Mouse (Mus musculus) kidney, postnatal 0 days (tissue): ENCODE data around the gene Trpv4. TPM values are rescaled to one million over a fixed set of nuclear protein-coding genes. Genes with fewer than 3 reads are reported as not detected.

ENCODE experiments used
- ATAC-seq: fragments of 200-750 bp; cut with Nextera tagmentation; replicated peaks from 2 replicates; pipeline ENCODE4 v1.8.0; 2017; ENCODE audit warnings: low read depth, moderate number of reproducible peaks, moderate TSS enrichment, moderate library complexity; ENCODE audit not compliant: low FRiP score
- DNase-seq: peaks from one replicate; pipeline ENCODE4 v3.0.0-alpha.2; 2016; ENCODE audit warnings: low spot score
- H3K27ac ChIP-seq: fragments of 300-500 bp; sonication (generic); 2 replicates; pipeline ENCODE4 v1.5.1; 2014; ENCODE audit warnings: mild to moderate bottlenecking
- H3K27me3 ChIP-seq: fragments of 300-500 bp; sonication (generic); 2 replicates; pipeline ENCODE4 v1.6.1; 2014; ENCODE audit warnings: low read length, mixed read lengths; ENCODE audit not compliant: insufficient read depth
- H3K36me3 ChIP-seq: fragments of 300-500 bp; sonication (generic); 2 replicates; pipeline ENCODE4 v1.6.1; 2014; ENCODE audit warnings: low read length, mixed read lengths; ENCODE audit not compliant: insufficient read depth
- H3K4me1 ChIP-seq: fragments of 300-500 bp; sonication (generic); replicated peaks from 2 replicates; pipeline ENCODE4 v1.6.1; 2014; ENCODE audit warnings: antibody characterized with exemption, low read length, mixed read lengths; ENCODE audit not compliant: insufficient read depth
- H3K4me2 ChIP-seq: fragments of 300-500 bp; sonication (generic); 2 replicates; pipeline ENCODE4 v1.6.1; 2014; ENCODE audit warnings: mild to moderate bottlenecking, low read length, moderate library complexity, mixed read lengths
- H3K4me3 ChIP-seq: fragments of 300-500 bp; sonication (generic); replicated peaks from 2 replicates; pipeline ENCODE4 v1.5.1; 2014; ENCODE audit warnings: low read depth, low read length
- H3K9ac ChIP-seq: fragments of 300-500 bp; sonication (generic); 2 replicates; pipeline ENCODE4 v1.6.1; 2014; ENCODE audit warnings: low read depth, low read length
- H3K9me3 ChIP-seq: fragments of 300-500 bp; sonication (generic); replicated peaks from 2 replicates; pipeline ENCODE4 v1.6.1; 2016; ENCODE audit warnings: low read length, inconsistent platforms, mixed read lengths
- CTCF ChIP-seq: IDR thresholded peaks from 2 replicates; pipeline ENCODE4 v1.5.1; 2016; ENCODE audit warnings: antibody characterized with exemption, low read depth, mild to moderate bottlenecking, moderate library complexity
- WGBS: fragments of 180-500 bp; shearing (Covaris S2); extraction: QIAGEN DNeasy Blood & Tissue Kit; methylation state at CpG from one replicate; pipeline ENCODE4 v1.1.7; 2014; 5-methylcytosine and 5-hydroxymethylcytosine counted together
- polyA plus RNA-seq: library from polyadenylated mRNA; unstranded; fragments of >200 nt; fragmentation: Nextera tagmentation; extraction: Ambion mirVana; gene quantifications from 2 replicates; pipeline ENCODE4 v1.2.1, GENCODE M21; 2015

Gene Trpv4
- polyA plus RNA-seq, 1 experiment from 2014 or later: 31.3 TPM

DNA sequence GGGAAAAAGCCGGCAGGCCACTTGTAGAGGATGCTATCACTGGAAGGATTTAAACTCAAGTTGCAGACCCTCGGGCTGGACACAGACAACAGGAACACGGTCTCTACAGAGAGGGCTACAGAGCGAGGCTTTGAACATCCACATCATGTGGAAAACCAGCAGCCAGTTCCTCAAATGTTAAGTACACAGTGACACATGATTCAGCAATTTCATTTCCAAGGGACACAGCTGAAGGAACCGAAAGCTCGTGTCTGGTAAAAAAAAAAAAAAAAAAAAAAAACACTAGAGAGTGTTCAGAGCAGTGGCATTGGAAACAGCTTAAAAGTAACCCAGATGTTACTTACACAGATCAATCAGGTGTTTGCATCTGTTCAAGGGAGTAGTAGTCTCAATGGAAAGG, 2.8 kb upstream of the Trpv4 start:
- Histone ChIP-seq H3K27me3 (peaks cover 4% of the 10 kb centered on the region; the same call in 1 of the 2 replicates), H3K4me3 (no peak overlapping the region)

DNA sequence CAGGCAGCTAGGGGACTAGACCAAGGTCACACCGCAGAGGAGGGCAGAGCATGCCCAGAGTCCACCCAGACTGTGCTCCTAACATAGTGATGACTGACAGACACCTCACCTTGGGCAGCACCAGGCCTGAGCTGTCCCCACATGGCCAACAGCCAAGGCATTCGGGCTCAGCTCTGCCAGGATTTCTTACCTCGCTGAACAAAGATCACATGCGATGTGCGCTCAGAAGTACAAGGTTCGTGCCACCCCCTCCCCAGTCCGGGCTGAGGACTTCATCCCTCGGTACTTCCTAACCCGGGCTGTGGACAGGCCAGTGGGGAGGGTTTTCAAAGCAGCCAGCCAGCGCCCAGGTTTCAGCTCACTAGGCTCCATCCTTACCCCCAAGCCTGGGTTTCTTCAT, 795 bp downstream of the Trpv4 start:
- H3K4me2 ChIP-seq: peak overlapping the region; percentile 96

More for the DNA sequence above, 2.8 kb upstream of the Trpv4 start:
- Histone ChIP-seq H3K4me2 (no peak overlapping the region), H3K4me1 (peaks cover 12% of the 10 kb centered on the region; the same call in 1 of the 2 replicates), H3K9ac (no peak overlapping the region), H3K9me3 (no peaks in the 10 kb centered on the region), H3K27ac (no peak overlapping the region), H3K36me3 (no peaks in the 10 kb centered on the region)
- no peak for TF ChIP-seq CTCF
- 54% methylated on average over 6 of the region's 6 CpGs for WGBS
- DNase-seq: no peak
- ATAC-seq: no peak

GRCm38 (mm10) chr5:114656305-114656704, 1.9 kb downstream of the Trpv4 start:
- Histone ChIP-seq H3K4me2 (0 out of 2 replicates have a peak overlapping the region, but pooled peaks have one; percentile 12), H3K9me3 (no peaks in the 10 kb centered on the region), H3K4me1 (peaks cover 17% of the 10 kb centered on the region; the same call in 1 of the 2 replicates), H3K9ac (no peak overlapping the region), H3K27ac (peak overlapping the region; percentile 27), H3K36me3 (no peaks in the 10 kb centered on the region), H3K27me3 (peaks cover 4% of the 10 kb centered on the region; the same call in 1 of the 2 replicates), H3K4me3 (no peak overlapping the region)
- WGBS: 66% methylated on average over 7 of the region's 7 CpGs
- no peak for TF ChIP-seq CTCF
- ATAC-seq (no peak), DNase-seq (no peak)

More for the DNA sequence above, 795 bp downstream of the Trpv4 start:
- DNase-seq (no peak), ATAC-seq (peak; percentile 72)
- Histone ChIP-seq H3K4me3 (peak overlapping the region; percentile 60), H3K9ac (peak overlapping the region; percentile 62), H3K9me3 (no peaks in the 10 kb centered on the region), H3K36me3 (no peaks in the 10 kb centered on the region), H3K27me3 (peaks cover 4% of the 10 kb centered on the region; the same call in 1 of the 2 replicates), H3K4me1 (peaks cover 12% of the 10 kb centered on the region; the same call in 1 of the 2 replicates), H3K27ac (peak overlapping the region; percentile 70)
- 27% methylated on average over 10 of the region's 10 CpGs for WGBS
- TF ChIP-seq CTCF: no peak

GRCm38 (mm10) chr5:114655721-114656120, 2.5 kb downstream of the Trpv4 start:
- Histone ChIP-seq H3K9ac (no peak overlapping the region), H3K4me1 (peaks cover 23% of the 10 kb centered on the region), H3K27me3 (peaks cover 4% of the 10 kb centered on the region; the same call in 1 of the 2 replicates), H3K36me3 (no peaks in the 10 kb centered on the region), H3K4me2 (no peak overlapping the region), H3K4me3 (no peak overlapping the region), H3K9me3 (no peaks in the 10 kb centered on the region), H3K27ac (0 out of 2 replicates have a peak overlapping the region, but pooled peaks have one; percentile 27)
- no peak for TF ChIP-seq CTCF
- WGBS: 66% methylated on average over 5 of the region's 5 CpGs
- ATAC-seq (peak; percentile 34; the same call in 1 of the 2 replicates), DNase-seq (peak; percentile 47)

DNA sequence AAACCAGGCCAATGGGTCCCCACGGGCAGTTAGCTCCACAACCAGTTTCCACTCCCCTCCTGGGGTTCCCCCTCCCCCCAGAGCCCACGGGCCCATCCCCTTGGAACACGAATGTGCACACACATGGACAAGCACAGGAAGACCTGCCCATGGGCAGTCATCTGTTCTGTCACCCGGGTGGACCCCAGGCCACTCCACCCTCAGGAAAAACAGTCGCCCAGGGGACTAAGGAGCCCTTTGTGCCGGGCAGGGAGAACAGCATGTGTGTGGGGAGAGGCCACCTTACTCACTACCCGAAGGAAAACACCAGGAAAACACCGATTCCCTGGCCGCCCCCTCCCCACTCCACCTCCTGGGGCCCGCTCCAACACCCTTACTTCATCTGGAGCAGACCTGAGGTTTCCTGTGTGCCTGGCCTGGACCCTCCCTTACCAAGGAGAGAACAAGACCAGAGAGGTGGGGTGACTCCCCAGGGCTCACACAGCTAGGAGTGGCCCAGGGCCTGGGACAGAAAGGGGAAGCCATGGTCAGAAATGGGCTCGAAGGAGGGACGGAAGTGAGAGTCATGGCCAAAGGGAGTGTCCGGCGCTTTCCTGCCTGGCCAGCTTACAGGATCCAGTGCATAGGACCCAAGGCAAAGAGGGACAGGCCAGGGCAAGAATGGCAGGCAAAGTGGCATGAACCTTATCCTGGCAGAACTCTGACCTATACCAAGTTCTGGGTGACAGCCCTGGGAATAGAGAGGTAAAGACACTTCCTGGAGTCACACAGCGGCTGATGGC, 4.4 kb downstream of the Trpv4 start:
- Histone ChIP-seq H3K4me1 (peaks cover 30% of the 10 kb centered on the region), H3K4me2 (no peak overlapping the region), H3K27ac (no peak overlapping the region), H3K27me3 (peaks cover 4% of the 10 kb centered on the region; the same call in 1 of the 2 replicates), H3K4me3 (no peak overlapping the region), H3K9me3 (no peaks in the 10 kb centered on the region), H3K9ac (no peak overlapping the region), H3K36me3 (no peaks in the 10 kb centered on the region)
- no peak for TF ChIP-seq CTCF
- ATAC-seq: no peak
- 58% methylated on average over 12 of the region's 15 CpGs for WGBS
- no peak for DNase-seq

GRCm38 (mm10) chr5:114651449-114651848, 6.8 kb downstream of the Trpv4 start:
- H3K27me3 ChIP-seq: no peaks in the 10 kb centered on the region
- no peaks in the 10 kb centered on the region for H3K9me3 ChIP-seq
- H3K4me2 ChIP-seq: peak overlapping the region; percentile 27; the same call in 1 of the 2 replicates
- H3K4me1 ChIP-seq: peaks cover 25% of the 10 kb centered on the region
- no peak overlapping the region; the same call in 1 of the 2 replicates for H3K27ac ChIP-seq
- 18% methylated on average over 3 of the region's 3 CpGs for WGBS
- no peak overlapping the region for H3K4me3 ChIP-seq
- peak; percentile 52 for DNase-seq
- no peaks in the 10 kb centered on the region for H3K36me3 ChIP-seq
- H3K9ac ChIP-seq: no peak overlapping the region; the same call in 1 of the 2 replicates
- no peak for ATAC-seq
- no peak for TF ChIP-seq CTCF
